Mouse (Mus musculus) hindbrain, embryonic 15.5 days (tissue): Measurements from ENCODE around the gene Khdrbs1. TPM values are rescaled to one million over a fixed set of nuclear protein-coding genes. Genes with fewer than 3 reads are reported as not detected.
A peak's percentile ranks its signal among the peaks of the same experiment; 100 is the strongest.
"Not testable (repeated sequence)": the region's sequence is repeated elsewhere in the genome, so short reads cannot be mapped to it uniquely, and the experiment has no call there.

Experiments
- ATAC-seq: fragments of 200-750 bp; cut with Nextera tagmentation; 2 replicates; pipeline ENCODE4 v1.8.0; 2017; ENCODE audit warnings: low read depth, moderate number of reproducible peaks, moderate TSS enrichment; ENCODE audit not compliant: low FRiP score
- H3K27ac ChIP-seq: fragments of 300-500 bp; sonication (generic); replicated peaks from 2 replicates; pipeline ENCODE4 v1.5.1; 2015; ENCODE audit warnings: mild to moderate bottlenecking, inconsistent platforms
- H3K27me3 ChIP-seq: fragments of 300-500 bp; sonication (generic); 2 replicates; pipeline ENCODE4 v1.6.1; 2015; ENCODE audit warnings: control low read depth, inconsistent platforms
- H3K36me3 ChIP-seq: fragments of 300-500 bp; sonication (generic); 2 replicates; pipeline ENCODE4 v1.6.1; 2015; ENCODE audit warnings: control low read depth, inconsistent platforms
- H3K4me1 ChIP-seq: fragments of 300-500 bp; sonication (generic); replicated peaks from 2 replicates; pipeline ENCODE4 v1.6.1; 2015; ENCODE audit warnings: control low read depth, inconsistent platforms
- H3K4me2 ChIP-seq: fragments of 300-500 bp; sonication (generic); 2 replicates; pipeline ENCODE4 v1.6.1; 2015; ENCODE audit warnings: moderate library complexity, mild to moderate bottlenecking, inconsistent platforms
- H3K4me3 ChIP-seq: fragments of 300-500 bp; sonication (generic); 2 replicates; pipeline ENCODE4 v1.5.1; 2015; ENCODE audit warnings: mild to moderate bottlenecking, inconsistent platforms
- H3K9ac ChIP-seq: fragments of 300-500 bp; sonication (generic); 2 replicates; pipeline ENCODE4 v1.6.1; 2015; ENCODE audit warnings: inconsistent platforms
- H3K9me3 ChIP-seq: fragments of 300-500 bp; sonication (generic); 2 replicates; pipeline ENCODE4 v1.6.1; 2016; ENCODE audit warnings: control low read depth, inconsistent platforms
- WGBS: fragments of 180-500 bp; shearing (Covaris S2); methylation state at CpG from one replicate; pipeline ENCODE4 v1.1.7; 2015; 5-methylcytosine and 5-hydroxymethylcytosine counted together
- polyA plus RNA-seq: library from polyadenylated mRNA; unstranded; fragments of >200 nt; fragmentation: Nextera tagmentation; extraction: Ambion mirVana; gene quantifications from 2 replicates; pipeline ENCODE4 v1.2.1, GENCODE M21; 2015

The Khdrbs1 gene
- polyA plus RNA-seq, 1 experiment from 2014 or later, result 122 TPM

GRCm38 (mm10) chr4:129700661-129701060 is 41.4 kb downstream of the Khdrbs1 start:
- ATAC-seq, H3K9me3 ChIP-seq, H3K4me2 ChIP-seq, H3K9ac ChIP-seq, H3K27me3 ChIP-seq, H3K4me3 ChIP-seq: not testable (repeated sequence)
- H3K36me3 ChIP-seq, result peaks cover 15% of the 10 kb centered on the region
- WGBS, result 93% methylated on average over 6 of the region's 6 CpGs
- H3K4me1 ChIP-seq, result peaks cover 47% of the 10 kb centered on the region
- H3K27ac ChIP-seq, result peak overlapping the region; percentile 79; the same call in 1 of the 2 replicates

- Histone ChIP-seq H3K36me3 (peaks cover 15% of the 10 kb centered on the region), H3K4me2 (no peak overlapping the region), H3K27ac (no peak overlapping the region), H3K4me1 (peaks cover 51% of the 10 kb centered on the region), H3K27me3 (no peaks in the 10 kb centered on the region), H3K9ac (no peak overlapping the region), H3K9me3 (no peaks in the 10 kb centered on the region), H3K4me3 (no peak overlapping the region)
- WGBS, result 71% methylated on average over 1 of the region's 1 CpGs
- no peak for ATAC-seq
Measured at GRCm38 (mm10) chr4:129700216-129700615, 41.9 kb downstream of the Khdrbs1 start.

GRCm38 (mm10) chr4:129697191-129697590 is 44.9 kb downstream of the Khdrbs1 start:
- peaks cover 46% of the 10 kb centered on the region for H3K4me1 ChIP-seq
- H3K9me3 ChIP-seq, result no peaks in the 10 kb centered on the region
- 82% methylated on average over 7 of the region's 7 CpGs for WGBS
- peak overlapping the region; percentile 71 for H3K9ac ChIP-seq
- H3K36me3 ChIP-seq, result peaks cover 16% of the 10 kb centered on the region
- peak overlapping the region; percentile 51 for H3K4me3 ChIP-seq
- peak overlapping the region; percentile 63 for H3K4me2 ChIP-seq
- no peaks in the 10 kb centered on the region for H3K27me3 ChIP-seq
- no peak for ATAC-seq
- H3K27ac ChIP-seq, result peak overlapping the region; percentile 96

GRCm38 (mm10) chr4:129696158-129696985 is 45.7 kb downstream of the Khdrbs1 start, which contains the start of gene Tmem39b:
Tmem39b (minus strand) TSS chr4:129696838.
- peak within 1 kb of the TSS; percentile 71 for H3K9ac ChIP-seq
- H3K4me3 ChIP-seq, result peak within 1 kb of the TSS; percentile 51
- peak within 1 kb of the TSS; percentile 96 for H3K27ac ChIP-seq
- peak within 1 kb of the TSS; percentile 63 for H3K4me2 ChIP-seq
- ATAC-seq, result peak; percentile 88
- no peaks in the 10 kb centered on the region for H3K27me3 ChIP-seq
- peaks cover 24% of the 10 kb centered on the region for H3K36me3 ChIP-seq
- peaks cover 38% of the 10 kb centered on the region for H3K4me1 ChIP-seq
- under 1% methylated on average over 50 of the region's 57 CpGs for WGBS
- H3K9me3 ChIP-seq, result no peaks in the 10 kb centered on the region

- peak overlapping the region; percentile 51 for H3K4me3 ChIP-seq
- 19% methylated on average over 6 of the region's 6 CpGs for WGBS
- no peaks in the 10 kb centered on the region for H3K9me3 ChIP-seq
- H3K4me1 ChIP-seq, result peaks cover 37% of the 10 kb centered on the region
- H3K27ac ChIP-seq, result peak overlapping the region; percentile 96
- no peaks in the 10 kb centered on the region for H3K27me3 ChIP-seq
- H3K9ac ChIP-seq, result peak overlapping the region; percentile 71
- peaks cover 27% of the 10 kb centered on the region for H3K36me3 ChIP-seq
- peak overlapping the region; percentile 60 for H3K4me2 ChIP-seq
- ATAC-seq, result peak; percentile 4; the same call in 1 of the 2 replicates
Measured at GRCm38 (mm10) chr4:129695815-129696157, 46.3 kb downstream of the Khdrbs1 start.

GRCm38 (mm10) chr4:129684531-129684930 is 57.6 kb downstream of the Khdrbs1 start:
- Histone ChIP-seq H3K27ac (no peak overlapping the region), H3K4me2 (no peak overlapping the region), H3K9ac (no peak overlapping the region), H3K4me3 (no peak overlapping the region), H3K36me3 (peaks cover 85% of the 10 kb centered on the region), H3K4me1 (no peaks in the 10 kb centered on the region), H3K9me3 (no peaks in the 10 kb centered on the region), H3K27me3 (no peaks in the 10 kb centered on the region)
- ATAC-seq, result no peak
- 93% methylated on average over 6 of the region's 6 CpGs for WGBS

- no peak overlapping the region for H3K9ac ChIP-seq
- 93% methylated on average over 11 of the region's 11 CpGs for WGBS
- no peak overlapping the region for H3K27ac ChIP-seq
- H3K4me2 ChIP-seq, result no peak overlapping the region
- H3K9me3 ChIP-seq, result no peaks in the 10 kb centered on the region
- H3K4me1 ChIP-seq, result no peaks in the 10 kb centered on the region
- no peak overlapping the region for H3K4me3 ChIP-seq
- ATAC-seq, result no peak
- H3K36me3 ChIP-seq, result peaks cover 88% of the 10 kb centered on the region
- no peaks in the 10 kb centered on the region for H3K27me3 ChIP-seq
Measured at GRCm38 (mm10) chr4:129683901-129684493, 58.1 kb downstream of the Khdrbs1 start.

GRCm38 (mm10) chr4:129681837-129682236 is 60.3 kb downstream of the Khdrbs1 start:
- no peaks in the 10 kb centered on the region for H3K4me1 ChIP-seq
- no peaks in the 10 kb centered on the region for H3K27me3 ChIP-seq
- 94% methylated on average over 11 of the region's 11 CpGs for WGBS
- no peak overlapping the region for H3K27ac ChIP-seq
- no peak overlapping the region for H3K9ac ChIP-seq
- H3K36me3 ChIP-seq, result peaks cover 88% of the 10 kb centered on the region
- no peak for ATAC-seq
- no peaks in the 10 kb centered on the region for H3K9me3 ChIP-seq
- H3K4me3 ChIP-seq, result no peak overlapping the region
- H3K4me2 ChIP-seq, result no peak overlapping the region

- peaks cover 20% of the 10 kb centered on the region for H3K4me1 ChIP-seq
- H3K27ac ChIP-seq, result peak overlapping the region; percentile 90
- peak overlapping the region; percentile 82 for H3K4me3 ChIP-seq
- WGBS, result 7% methylated on average over 10 of the region's 10 CpGs
- H3K9me3 ChIP-seq, result no peaks in the 10 kb centered on the region
- H3K4me2 ChIP-seq, result peak overlapping the region; percentile 75
- H3K9ac ChIP-seq, result peak overlapping the region; percentile 84
- peaks cover 20% of the 10 kb centered on the region for H3K36me3 ChIP-seq
- no peaks in the 10 kb centered on the region for H3K27me3 ChIP-seq
- peak; percentile 72; the same call in 1 of the 2 replicates for ATAC-seq
Measured at GRCm38 (mm10) chr4:129672878-129673449, 69.1 kb downstream of the Khdrbs1 start.

GRCm38 (mm10) chr4:129672083-129672877 is 69.8 kb downstream of the Khdrbs1 start, which contains the start of gene Kpna6:
Kpna6 (minus strand) TSS chr4:129672767.
- no peaks in the 10 kb centered on the region for H3K9me3 ChIP-seq
- H3K4me1 ChIP-seq, result peaks cover 20% of the 10 kb centered on the region
- ATAC-seq, result peak; percentile 94
- WGBS, result under 1% methylated on average over 65 of the region's 65 CpGs
- peak within 1 kb of the TSS; percentile 84 for H3K9ac ChIP-seq
- H3K27me3 ChIP-seq, result no peaks in the 10 kb centered on the region
- H3K27ac ChIP-seq, result peak within 1 kb of the TSS; percentile 90
- H3K4me2 ChIP-seq, result peak within 1 kb of the TSS; percentile 75
- peak within 1 kb of the TSS; percentile 82 for H3K4me3 ChIP-seq
- peaks cover 16% of the 10 kb centered on the region for H3K36me3 ChIP-seq

- Histone ChIP-seq H3K27me3 (no peaks in the 10 kb centered on the region), H3K27ac (peak overlapping the region; percentile 90), H3K9ac (peak overlapping the region; percentile 84), H3K4me3 (peak overlapping the region; percentile 82), H3K36me3 (peaks cover 13% of the 10 kb centered on the region), H3K4me2 (peak overlapping the region; percentile 75), H3K9me3 (no peaks in the 10 kb centered on the region), H3K4me1 (peaks cover 20% of the 10 kb centered on the region)
- peak; percentile 28; the same call in 1 of the 2 replicates for ATAC-seq
- WGBS, result 6% methylated on average over 12 of the region's 12 CpGs
Measured at GRCm38 (mm10) chr4:129671491-129672082, 70.5 kb downstream of the Khdrbs1 start.
